Mouse (Mus musculus): ENCODE data around the gene Adarb1. TPM values are rescaled to one million over a fixed set of nuclear protein-coding genes. Genes with fewer than 3 reads are reported as not detected.

Gene Adarb1
- polyA plus RNA-seq, 1 experiment, result 6.2 TPM

GRCm38 (mm10) chr10:77417240-77418102 lies 599 bp downstream of the Adarb1 start:
- Histone ChIP-seq H3K27me3 (replicated peaks; ENCODE audit: control insufficient read depth, insufficient read depth, low read length) (no peaks in the 10 kb centered on the region), H3K36me3 (ENCODE audit: control insufficient read depth, insufficient read depth, low read length) (no peaks in the 10 kb centered on the region), H3K27ac (ENCODE audit: insufficient read depth, low read depth, low read length) (no peak overlapping the region), H3K4me3 (ENCODE audit: insufficient read depth, low read depth, low read length) (peak overlapping the region; percentile 56), H3K4me1 (ENCODE audit: control insufficient read depth, insufficient read depth, low read length) (no peaks in the 10 kb centered on the region)
- WGBS, result 1% methylated on average over 69 of the region's 70 CpGs
- TF ChIP-seq CTCF (conservative IDR thresholded peaks at IDR 0.05; ENCODE audit: insufficient read depth, insufficient read length, low read depth, low read length) (no peak), POLR2A (IDR thresholded peaks at IDR 0.05; ENCODE audit: low read depth, low read length) (no peak)
- peak; percentile 21 for DNase-seq

GRCm38 (mm10) chr10:77416666-77417239 lies 1.3 kb downstream of the Adarb1 start:
- DNase-seq, result peak; percentile 63
- Histone ChIP-seq H3K27me3 (replicated peaks; ENCODE audit: control insufficient read depth, insufficient read depth, low read length) (no peaks in the 10 kb centered on the region), H3K4me1 (ENCODE audit: control insufficient read depth, insufficient read depth, low read length) (no peaks in the 10 kb centered on the region), H3K36me3 (ENCODE audit: control insufficient read depth, insufficient read depth, low read length) (no peaks in the 10 kb centered on the region), H3K4me3 (ENCODE audit: insufficient read depth, low read depth, low read length) (peak overlapping the region; percentile 56), H3K27ac (ENCODE audit: insufficient read depth, low read depth, low read length) (no peak overlapping the region)
- 18% methylated on average over 24 of the region's 24 CpGs for WGBS
- TF ChIP-seq POLR2A (IDR thresholded peaks at IDR 0.05; ENCODE audit: low read depth, low read length) (no peak), CTCF (conservative IDR thresholded peaks at IDR 0.05; ENCODE audit: insufficient read depth, insufficient read length, low read depth, low read length) (no peak)

- DNase-seq, result peak; percentile 25
- Histone ChIP-seq H3K4me3 (ENCODE audit: insufficient read depth, low read depth, low read length) (no peak overlapping the region), H3K36me3 (ENCODE audit: control insufficient read depth, insufficient read depth, low read length) (no peaks in the 10 kb centered on the region), H3K27me3 (replicated peaks; ENCODE audit: control insufficient read depth, insufficient read depth, low read length) (no peaks in the 10 kb centered on the region), H3K4me1 (ENCODE audit: control insufficient read depth, insufficient read depth, low read length) (no peaks in the 10 kb centered on the region), H3K27ac (ENCODE audit: insufficient read depth, low read depth, low read length) (no peak overlapping the region)
- 92% methylated on average over 5 of the region's 5 CpGs for WGBS
- TF ChIP-seq POLR2A (IDR thresholded peaks at IDR 0.05; ENCODE audit: low read depth, low read length), result no peak
- TF ChIP-seq CTCF (conservative IDR thresholded peaks at IDR 0.05; ENCODE audit: insufficient read depth, insufficient read length, low read depth, low read length), result no peak
Observed at GRCm38 (mm10) chr10:77415867-77416266, 2.2 kb downstream of the Adarb1 start.

GRCm38 (mm10) chr10:77413791-77414190 lies 4.3 kb downstream of the Adarb1 start:
- Histone ChIP-seq H3K27me3 (replicated peaks; ENCODE audit: control insufficient read depth, insufficient read depth, low read length) (no peaks in the 10 kb centered on the region), H3K4me3 (ENCODE audit: insufficient read depth, low read depth, low read length) (no peak overlapping the region), H3K36me3 (ENCODE audit: control insufficient read depth, insufficient read depth, low read length) (no peaks in the 10 kb centered on the region), H3K27ac (ENCODE audit: insufficient read depth, low read depth, low read length) (no peak overlapping the region), H3K4me1 (ENCODE audit: control insufficient read depth, insufficient read depth, low read length) (no peaks in the 10 kb centered on the region)
- no peak for DNase-seq
- TF ChIP-seq CTCF (conservative IDR thresholded peaks at IDR 0.05; ENCODE audit: insufficient read depth, insufficient read length, low read depth, low read length) (no peak), POLR2A (IDR thresholded peaks at IDR 0.05; ENCODE audit: low read depth, low read length) (no peak)
- WGBS, result 82% methylated on average over 2 of the region's 2 CpGs

GRCm38 (mm10) chr10:77409154-77409553 lies 8.9 kb downstream of the Adarb1 start:
- Histone ChIP-seq H3K36me3 (ENCODE audit: control insufficient read depth, insufficient read depth, low read length) (no peaks in the 10 kb centered on the region), H3K4me1 (ENCODE audit: control insufficient read depth, insufficient read depth, low read length) (no peaks in the 10 kb centered on the region; the same call in 1 of the 2 replicates), H3K4me3 (ENCODE audit: insufficient read depth, low read depth, low read length) (no peak overlapping the region), H3K27me3 (replicated peaks; ENCODE audit: control insufficient read depth, insufficient read depth, low read length) (no peaks in the 10 kb centered on the region), H3K27ac (ENCODE audit: insufficient read depth, low read depth, low read length) (no peak overlapping the region)
- TF ChIP-seq CTCF (conservative IDR thresholded peaks at IDR 0.05; ENCODE audit: insufficient read depth, insufficient read length, low read depth, low read length) (no peak), POLR2A (IDR thresholded peaks at IDR 0.05; ENCODE audit: low read depth, low read length) (no peak)
- no peak for DNase-seq
- WGBS, result 57% methylated on average over 2 of the region's 2 CpGs

- Histone ChIP-seq H3K36me3 (ENCODE audit: control insufficient read depth, insufficient read depth, low read length) (no peaks in the 10 kb centered on the region), H3K4me1 (ENCODE audit: control insufficient read depth, insufficient read depth, low read length) (no peaks in the 10 kb centered on the region; the same call in 1 of the 2 replicates), H3K4me3 (ENCODE audit: insufficient read depth, low read depth, low read length) (no peak overlapping the region), H3K27ac (ENCODE audit: insufficient read depth, low read depth, low read length) (no peak overlapping the region), H3K27me3 (replicated peaks; ENCODE audit: control insufficient read depth, insufficient read depth, low read length) (no peaks in the 10 kb centered on the region)
- WGBS, result 88% methylated on average over 9 of the region's 9 CpGs
- no peak for DNase-seq
- TF ChIP-seq POLR2A (IDR thresholded peaks at IDR 0.05; ENCODE audit: low read depth, low read length) (no peak), CTCF (conservative IDR thresholded peaks at IDR 0.05; ENCODE audit: insufficient read depth, insufficient read length, low read depth, low read length) (no peak)
Observed at GRCm38 (mm10) chr10:77408241-77408640, 9.8 kb downstream of the Adarb1 start.

- WGBS, result 67% methylated on average over 6 of the region's 6 CpGs
- TF ChIP-seq CTCF (conservative IDR thresholded peaks at IDR 0.05; ENCODE audit: insufficient read depth, insufficient read length, low read depth, low read length) (no peak), POLR2A (IDR thresholded peaks at IDR 0.05; ENCODE audit: low read depth, low read length) (no peak)
- Histone ChIP-seq H3K27me3 (replicated peaks; ENCODE audit: control insufficient read depth, insufficient read depth, low read length) (no peaks in the 10 kb centered on the region), H3K36me3 (ENCODE audit: control insufficient read depth, insufficient read depth, low read length) (no peaks in the 10 kb centered on the region), H3K4me3 (ENCODE audit: insufficient read depth, low read depth, low read length) (no peak overlapping the region), H3K4me1 (ENCODE audit: control insufficient read depth, insufficient read depth, low read length) (no peaks in the 10 kb centered on the region; the same call in 1 of the 2 replicates), H3K27ac (ENCODE audit: insufficient read depth, low read depth, low read length) (no peak overlapping the region)
- peak; percentile 31 for DNase-seq
Observed at GRCm38 (mm10) chr10:77406486-77406885, 11.6 kb downstream of the Adarb1 start.
